Mouse (Mus musculus): ENCODE data around the gene Far2.

Far2 gene

GRCm38 (mm10) chr6:148218235-148219076 is 171.4 kb downstream of the Far2 start:
- ATAC-seq (ENCODE audit: low TSS enrichment) = no peak

- no peak for ATAC-seq (ENCODE audit: low TSS enrichment)
Observed at GRCm38 (mm10) chr6:148222686-148223085, 175.6 kb downstream of the Far2 start.

- peak; percentile 61 for ATAC-seq (ENCODE audit: low TSS enrichment)
Observed at GRCm38 (mm10) chr6:148227542-148227941, 180.5 kb downstream of the Far2 start.
